Mouse (Mus musculus): Measurements from ENCODE around the gene Nsl1. TPM values are rescaled to one million over a fixed set of nuclear protein-coding genes. Genes with fewer than 3 reads are reported as not detected.
"Not testable (repeated sequence)": the region's sequence is repeated elsewhere in the genome, so short reads cannot be mapped to it uniquely, and the experiment has no call there.

Nsl1 gene
- total RNA-seq (2021): under 1 TPM; 0.23 to 0.56 TPM
- long read RNA-seq, experiment 1, full-length matches to known transcripts: 3 of 3 reads
- long read RNA-seq, experiment 1, partial matches to known transcripts: 0 of 3 reads
- long read RNA-seq, experiment 1, other reads (novel, unspliced or antisense): 0 of 3 reads
- long read RNA-seq, experiment 2: 0 reads

DNA sequence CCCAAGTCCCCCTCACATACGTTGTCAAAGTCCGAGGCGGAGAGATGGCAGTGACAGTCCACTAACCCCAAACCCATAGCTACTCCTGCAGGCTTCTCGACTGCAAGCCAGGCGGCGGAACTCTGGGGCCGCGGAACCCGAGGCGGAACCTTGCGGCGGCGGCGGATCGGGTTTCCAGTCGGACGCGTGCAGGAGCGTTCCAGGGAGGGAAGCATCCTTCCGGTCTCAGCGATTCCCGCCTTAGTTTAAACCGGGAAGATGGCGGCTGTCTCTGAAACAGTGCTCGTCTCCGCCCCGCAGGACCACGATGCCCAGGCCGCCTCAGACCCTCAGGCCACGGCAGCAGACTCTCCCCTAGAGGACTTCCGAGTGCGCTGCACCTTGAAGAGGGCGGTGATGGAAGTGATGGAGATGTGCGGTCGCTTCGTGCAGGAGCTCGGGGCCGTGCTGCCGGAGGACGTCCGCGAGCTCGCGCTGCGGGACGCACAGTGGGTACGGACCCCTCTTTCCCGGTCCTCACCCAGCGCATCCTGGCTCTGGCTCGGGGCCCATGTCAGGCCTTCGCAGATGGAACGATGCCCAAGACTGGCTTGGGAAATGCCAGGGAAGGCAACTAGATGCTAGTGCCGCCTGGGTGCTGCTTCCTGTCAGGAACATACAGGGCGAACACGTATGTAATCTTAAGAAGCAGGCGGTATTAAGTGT lies at the start of gene Nsl1, which contains the start of gene Tatdn3:
Gene Nsl1 (plus strand): TSS at position 232 of the 705 bp plus-strand sequence.
Gene Tatdn3 (minus strand): TSS at position 152 of the 705 bp plus-strand sequence.
- peak; percentile 93 to 94 for DNase-seq (ENCODE audit: low spot score in 2 of 2)

DNA sequence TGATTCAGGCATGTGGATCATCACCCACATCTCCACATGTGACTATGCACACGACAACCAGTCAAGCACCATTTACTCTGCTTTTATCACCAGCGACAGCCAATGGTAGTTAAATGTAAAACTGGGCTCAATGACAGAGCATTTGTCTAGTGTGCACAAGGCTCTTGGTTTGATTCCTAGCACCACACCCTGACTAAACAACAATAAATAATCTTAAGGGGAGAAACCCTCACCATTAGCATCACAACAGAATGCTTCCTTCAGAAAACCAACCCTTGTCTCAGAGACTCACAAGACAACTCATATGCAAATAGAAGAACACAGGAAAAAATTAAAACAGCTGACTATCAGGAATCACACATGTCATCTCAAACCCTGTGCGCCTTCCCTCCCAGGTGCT lies 48.5 kb upstream of the Nsl1 start:
- DNase-seq (ENCODE audit: low spot score in 2 of 2): no peak

DNA sequence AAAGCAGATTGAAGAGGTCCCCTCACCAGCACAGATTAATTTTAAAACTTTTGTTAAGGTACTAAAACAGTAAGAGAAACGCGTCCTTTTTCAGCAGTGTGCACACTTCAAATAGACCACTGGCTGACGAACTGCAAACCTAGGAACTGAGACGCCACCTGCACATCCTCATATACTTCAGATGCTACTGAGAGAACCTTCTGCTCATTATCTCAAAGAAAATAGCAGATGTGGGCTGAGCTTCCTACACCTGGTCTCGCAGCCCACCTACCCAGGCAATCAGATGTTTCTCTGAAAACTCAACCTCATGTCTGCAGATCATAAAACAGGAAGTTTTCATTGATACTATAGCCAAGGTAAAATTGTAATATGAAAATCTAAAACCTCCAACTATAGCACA lies 43.0 kb upstream of the Nsl1 start:
- no peak for DNase-seq (ENCODE audit: low spot score in 2 of 2)

DNA sequence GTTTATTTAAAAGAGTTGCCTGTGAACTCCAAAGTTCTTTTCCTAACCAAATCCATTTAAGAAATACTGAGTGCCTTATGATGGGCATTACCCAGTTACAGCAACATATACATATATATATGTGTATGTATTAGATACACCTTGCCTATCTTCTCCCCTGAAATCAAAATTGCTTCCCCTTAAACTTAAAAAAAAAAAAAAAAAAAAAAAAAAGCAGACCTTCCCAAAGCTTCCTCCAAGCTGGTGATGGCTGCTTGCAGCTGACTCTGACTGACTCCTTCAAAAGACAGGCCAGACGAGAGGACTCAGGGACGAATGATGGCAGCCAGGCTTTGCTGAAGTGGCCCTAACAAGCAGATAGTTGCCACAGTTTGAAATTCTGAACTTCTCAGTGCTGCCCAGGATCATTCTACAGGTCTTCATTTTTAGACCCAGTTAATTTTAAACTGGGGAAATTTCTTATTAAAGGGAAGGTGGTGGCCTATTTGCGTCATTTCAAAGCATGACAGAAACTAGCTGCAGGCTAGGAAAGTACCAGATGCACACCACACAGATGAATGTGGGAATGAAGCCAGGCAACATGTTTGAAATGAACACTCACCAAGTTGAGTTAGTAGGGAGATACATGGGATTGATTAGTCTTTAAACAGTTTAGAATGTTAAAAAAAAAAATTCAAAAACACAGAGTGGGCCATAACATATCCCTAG lies 42.4 kb upstream of the Nsl1 start:
- DNase-seq (ENCODE audit: low spot score in 2 of 2): no peak

DNA sequence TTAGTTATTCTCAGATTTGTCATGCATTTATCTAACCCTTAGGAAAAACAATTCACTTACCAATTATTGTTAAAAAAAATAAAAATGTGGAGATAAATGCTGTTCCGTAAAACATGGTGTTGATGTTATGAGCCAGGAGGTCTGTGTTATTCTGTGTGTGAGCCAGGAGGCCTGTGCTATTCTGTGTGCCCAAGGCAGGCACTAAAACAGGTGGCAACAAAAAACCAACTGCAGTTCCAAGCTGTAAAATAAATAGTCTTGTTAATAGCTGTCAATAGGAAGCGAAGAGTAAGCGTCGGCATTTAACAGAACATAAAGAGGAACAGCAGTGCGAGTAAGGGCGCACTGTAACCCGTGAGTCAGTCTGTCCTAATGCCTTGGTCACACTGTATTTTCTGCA lies 41.8 kb upstream of the Nsl1 start:
- no peak for DNase-seq (ENCODE audit: low spot score in 2 of 2)

DNA sequence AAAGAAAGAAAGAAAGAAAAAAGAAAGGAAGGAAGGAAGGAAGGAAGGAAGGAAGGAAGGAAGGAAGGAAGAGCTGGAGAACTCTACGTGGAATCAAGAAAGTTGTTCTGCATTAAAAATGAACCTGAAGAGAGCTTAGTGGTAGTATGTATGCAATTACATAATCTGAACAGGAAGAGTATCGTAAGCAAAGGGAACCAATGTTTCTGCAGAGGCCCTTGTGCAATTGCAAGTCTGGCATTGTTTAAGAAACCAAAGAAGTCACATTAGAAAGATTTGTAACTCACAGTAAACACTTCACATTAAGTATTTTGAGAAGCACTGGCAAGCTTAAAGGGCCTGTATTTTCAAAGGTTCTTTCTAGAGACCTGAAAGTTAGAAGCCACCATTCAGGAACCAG lies 39.7 kb upstream of the Nsl1 start:
- no peak for DNase-seq (ENCODE audit: low spot score in 2 of 2)

DNA sequence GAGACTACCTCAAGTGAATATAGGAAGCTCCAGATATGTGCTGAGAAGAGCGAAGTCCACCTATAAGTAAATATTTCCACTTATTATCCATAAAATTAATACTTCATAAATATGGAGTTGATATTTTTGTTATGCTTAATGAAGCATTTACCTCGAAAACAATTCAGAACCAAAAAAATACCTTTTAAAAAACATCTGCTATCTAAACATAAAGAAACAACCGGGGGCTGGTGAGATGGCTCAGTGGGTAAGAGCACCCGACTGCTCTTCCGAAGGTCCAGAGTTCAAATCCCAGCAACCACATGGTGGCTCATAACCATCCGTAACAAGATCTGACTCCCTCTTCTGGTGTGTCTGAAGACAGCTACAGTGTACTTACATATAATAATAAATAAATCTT lies 39.0 kb upstream of the Nsl1 start:
- not testable (repeated sequence) for DNase-seq (ENCODE audit: low spot score in 2 of 2)

DNA sequence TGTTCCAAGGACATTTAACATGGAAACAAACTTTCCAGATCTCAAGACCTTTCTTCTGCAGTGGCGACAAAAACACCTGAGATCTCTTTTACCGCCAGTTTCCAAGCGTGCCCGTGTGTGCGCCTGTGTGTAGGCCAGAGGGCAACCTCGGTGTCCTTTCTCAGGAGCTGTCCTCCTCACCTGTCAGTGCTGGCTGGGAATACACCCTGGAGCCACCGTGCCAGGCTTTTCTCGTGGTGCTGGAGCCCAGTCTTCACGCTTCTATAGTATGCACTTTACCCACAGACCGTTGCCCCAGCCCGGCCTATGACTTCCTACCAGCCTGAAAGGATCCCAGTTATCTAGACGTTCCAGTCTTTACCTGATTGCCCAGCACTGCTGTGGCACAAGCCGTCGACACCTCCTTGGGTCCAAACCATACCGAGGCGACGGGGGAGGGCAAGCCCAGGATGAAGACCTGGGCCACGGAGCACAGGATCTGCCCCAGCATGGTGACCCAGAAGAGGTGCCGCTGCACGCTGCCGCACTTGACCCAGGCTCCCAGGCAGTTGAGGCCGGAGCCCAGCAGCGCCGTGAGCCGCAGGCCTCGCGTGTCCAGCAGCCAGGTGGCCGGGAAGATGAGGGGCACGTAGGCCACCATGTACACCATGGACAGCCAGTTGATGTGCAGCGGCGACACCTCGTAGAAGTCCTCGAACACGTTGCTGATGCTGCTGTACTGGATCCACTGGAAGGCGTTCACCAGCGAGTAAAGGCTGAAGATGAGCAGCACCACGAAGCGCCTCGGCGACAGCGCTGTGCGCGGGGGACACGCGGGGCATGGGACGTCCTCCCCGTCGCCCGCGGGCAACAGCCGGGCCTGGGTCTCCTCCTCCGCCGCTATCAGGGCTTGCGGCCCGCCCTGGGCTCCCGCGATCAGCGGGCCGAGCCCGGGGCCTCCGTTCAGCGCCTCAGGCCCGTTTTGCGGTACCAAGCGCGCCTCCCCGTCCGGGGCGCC lies 37.5 kb upstream of the Nsl1 start:
- peak; percentile 25 to 47 for DNase-seq (ENCODE audit: low spot score in 2 of 2)

DNA sequence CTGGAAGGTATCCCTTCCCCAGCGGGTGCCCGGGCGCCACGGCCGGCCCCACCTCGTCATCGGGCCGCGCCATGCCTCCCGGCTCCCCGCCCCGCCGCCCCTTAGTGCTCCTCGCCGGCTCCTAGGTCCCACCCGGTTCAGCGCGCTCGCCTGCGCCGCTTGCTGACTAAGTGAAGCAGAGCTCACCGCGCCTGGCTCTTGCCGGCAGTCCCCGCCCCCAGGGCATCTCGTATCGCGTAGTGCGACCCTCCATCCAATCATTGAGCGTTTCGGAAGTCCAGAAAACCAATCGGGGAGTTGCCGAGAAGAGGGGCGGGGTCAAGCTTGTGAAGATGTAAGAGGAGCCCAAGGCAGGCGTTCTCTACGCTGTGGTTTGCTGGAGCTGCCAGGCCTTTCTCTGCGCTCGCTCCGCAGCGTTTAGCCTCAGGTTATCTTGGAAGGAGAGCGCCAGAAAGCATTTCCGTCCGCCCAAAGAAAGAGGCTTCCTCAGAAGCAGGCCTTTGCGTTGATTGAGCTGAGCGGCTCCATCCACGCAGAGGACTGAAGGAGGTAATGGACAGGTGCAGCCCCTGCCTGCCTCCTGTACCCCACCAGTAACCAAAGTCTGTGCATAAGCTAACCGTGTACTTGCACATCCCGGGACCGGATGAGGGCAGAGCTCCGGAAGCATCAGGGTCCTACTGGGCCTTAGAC lies 36.6 kb upstream of the Nsl1 start, which contains the start of gene Flvcr1:
Gene Flvcr1 (minus strand): TSS at position 138 of the 693 bp plus-strand sequence.
- DNase-seq (ENCODE audit: low spot score in 2 of 2): peak; percentile 96 to 98

DNA sequence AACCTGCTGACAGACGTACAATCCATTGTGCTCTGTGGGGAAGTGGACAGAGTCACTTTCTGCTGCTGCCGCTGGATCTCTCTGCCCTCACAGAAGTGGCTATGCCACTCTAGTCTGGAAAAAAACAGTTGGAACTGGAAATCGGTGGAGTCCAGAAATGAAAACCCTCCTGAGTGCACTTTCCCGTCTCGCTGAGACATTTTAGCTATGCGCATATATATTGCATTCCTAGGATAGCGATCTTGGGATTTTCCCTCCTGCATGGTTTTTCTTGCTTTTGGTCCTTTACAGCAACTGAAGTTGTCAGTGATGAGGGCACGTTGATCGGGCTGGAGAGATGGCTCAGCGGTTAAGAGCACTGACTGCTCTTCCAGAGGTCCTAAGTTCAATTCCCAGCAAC lies 32.6 kb upstream of the Nsl1 start:
- no peak for DNase-seq (ENCODE audit: low spot score in 2 of 2)

DNA sequence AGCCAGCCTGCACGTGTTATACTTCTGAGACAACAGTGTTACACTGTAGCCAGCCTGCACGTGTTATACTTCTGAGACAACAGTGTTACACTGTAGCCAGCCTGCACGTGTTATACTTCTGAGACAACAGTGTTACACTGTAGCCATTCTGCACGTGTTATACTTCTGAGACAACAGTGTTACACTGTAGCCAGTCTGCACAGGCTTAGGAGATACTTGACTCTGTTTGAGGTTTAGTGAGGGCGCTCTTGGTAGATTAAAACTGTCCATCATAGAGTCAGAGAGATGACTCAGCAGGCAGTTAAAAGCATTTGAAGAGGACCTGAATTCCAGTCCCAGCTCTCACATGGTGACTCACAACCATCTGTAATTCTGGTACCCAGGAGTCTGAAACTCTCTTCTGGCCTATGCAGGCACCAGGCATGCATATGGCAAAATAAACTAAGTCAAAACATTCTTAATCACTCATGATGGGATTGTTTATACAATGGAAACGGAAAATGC lies 31.8 kb upstream of the Nsl1 start:
- not testable (repeated sequence) for DNase-seq (ENCODE audit: low spot score in 2 of 2)

DNA sequence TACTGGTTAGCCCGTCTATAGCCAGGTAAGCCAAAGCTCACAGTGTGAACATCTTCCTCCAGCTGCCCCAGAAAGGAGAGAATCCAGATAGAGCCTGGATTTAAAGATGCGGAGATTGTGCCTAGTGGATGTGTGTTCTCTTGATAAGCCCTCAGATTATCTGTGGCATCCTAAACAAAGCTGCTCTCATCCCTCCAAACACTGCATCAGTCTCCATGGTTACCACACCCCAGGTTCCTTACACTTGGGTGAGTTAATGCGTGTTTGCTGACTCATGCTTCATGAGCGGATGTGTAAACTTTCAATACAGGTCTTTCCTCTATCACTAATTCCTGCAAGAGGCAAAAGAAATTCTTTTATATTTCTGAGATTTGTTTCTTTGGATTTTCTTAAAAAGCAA lies 27.2 kb upstream of the Nsl1 start:
- DNase-seq (ENCODE audit: low spot score in 2 of 2): peak in 1 of 2 experiments; percentile 9

DNA sequence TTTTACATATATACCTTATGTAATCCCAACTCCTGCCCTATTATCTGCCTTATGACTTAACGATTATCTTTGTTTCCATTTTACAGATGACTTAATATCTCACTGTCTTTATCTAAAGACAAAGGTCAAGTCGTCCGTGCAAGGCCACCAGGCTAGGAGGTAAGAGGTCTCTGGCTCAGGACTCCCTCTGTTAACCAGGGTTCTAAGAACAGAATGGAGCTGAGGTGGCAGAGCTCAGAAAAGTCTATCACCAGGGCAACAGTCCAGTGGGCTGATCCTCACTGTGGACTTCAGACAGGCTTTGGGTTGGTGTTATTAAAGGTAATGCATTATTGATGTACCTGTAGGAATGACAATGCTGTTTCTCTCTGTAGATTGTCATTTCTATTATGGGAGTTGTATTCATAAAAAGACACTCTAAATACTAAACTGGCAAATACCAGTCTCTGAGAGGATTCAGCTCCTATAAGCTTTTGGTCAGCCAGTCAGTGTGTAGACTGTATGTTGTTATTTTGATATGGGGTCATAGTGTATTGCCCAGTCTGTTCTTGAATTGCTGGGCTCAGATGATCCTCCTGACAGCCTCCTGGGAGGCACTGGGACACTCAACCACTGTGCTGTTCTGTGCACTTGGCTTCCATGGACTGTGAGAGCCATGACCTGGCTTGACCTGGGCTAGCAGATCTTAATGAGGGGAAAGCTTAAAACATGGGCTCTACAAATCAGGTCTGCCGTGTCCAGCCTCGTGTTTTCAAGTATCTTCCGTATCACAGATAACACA lies 26.1 kb upstream of the Nsl1 start, which contains the start of gene Spata45:
Gene Spata45 (plus strand): TSS at position 86 of the 781 bp plus-strand sequence.
- no peak for DNase-seq (ENCODE audit: low spot score in 2 of 2)

DNA sequence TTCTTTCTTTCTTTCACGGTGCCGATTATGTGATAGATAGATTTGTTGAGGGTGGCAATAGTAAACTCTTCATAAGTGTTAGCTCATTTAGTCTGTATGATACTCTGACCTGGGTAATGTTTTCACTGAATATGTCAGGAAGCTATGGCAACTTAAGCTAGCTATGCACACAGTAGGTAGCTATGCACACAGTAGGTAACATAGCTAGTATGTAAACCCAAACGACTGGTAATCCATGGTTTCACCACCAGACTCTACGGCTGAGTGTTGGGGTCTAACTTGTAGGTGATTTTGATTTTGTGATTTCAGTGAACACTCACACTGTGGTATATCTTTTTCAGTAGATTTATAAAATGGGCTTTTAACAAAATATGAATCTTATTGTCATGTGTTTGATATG lies 24.8 kb upstream of the Nsl1 start:
- DNase-seq (ENCODE audit: low spot score in 2 of 2): no peak

DNA sequence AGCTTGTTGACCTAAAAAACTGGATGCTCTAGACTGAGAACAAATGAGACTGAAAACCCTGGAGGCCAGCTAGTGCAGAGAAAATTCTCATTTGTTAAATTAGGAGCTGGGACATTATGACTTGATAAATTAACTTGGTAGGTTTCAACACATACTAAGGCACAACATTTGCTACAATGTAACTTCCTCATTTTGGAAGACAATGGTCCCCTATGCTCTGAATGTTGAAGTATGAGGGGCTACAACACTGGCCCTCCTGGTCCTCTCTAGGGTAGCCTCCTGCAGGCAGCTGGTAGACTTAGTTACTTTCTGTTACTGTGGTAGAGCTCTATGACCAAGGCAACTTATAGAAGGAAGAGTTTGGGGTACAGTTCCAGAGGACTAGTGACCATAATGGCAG lies 21.5 kb upstream of the Nsl1 start:
- no peak for DNase-seq (ENCODE audit: low spot score in 2 of 2)

DNA sequence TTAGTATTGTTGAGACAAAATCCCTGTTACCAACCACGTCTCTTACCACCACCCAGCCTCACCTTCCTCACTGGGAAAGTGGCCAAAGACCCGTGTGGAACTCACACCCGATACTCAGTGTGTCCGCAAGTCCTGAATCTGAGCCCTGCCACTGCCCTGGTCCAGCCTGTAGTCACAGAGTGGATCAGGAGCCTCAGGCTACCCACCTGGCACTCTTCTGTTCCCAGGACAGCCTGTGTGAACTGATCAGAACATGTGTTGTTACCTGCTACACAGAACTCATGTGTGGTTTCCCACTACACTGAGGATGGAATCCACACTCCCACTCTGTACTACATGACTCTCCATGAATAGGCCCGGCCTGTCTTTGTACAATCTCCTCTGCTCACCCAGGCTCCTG lies 20.7 kb upstream of the Nsl1 start:
- DNase-seq (ENCODE audit: low spot score in 2 of 2): no peak

DNA sequence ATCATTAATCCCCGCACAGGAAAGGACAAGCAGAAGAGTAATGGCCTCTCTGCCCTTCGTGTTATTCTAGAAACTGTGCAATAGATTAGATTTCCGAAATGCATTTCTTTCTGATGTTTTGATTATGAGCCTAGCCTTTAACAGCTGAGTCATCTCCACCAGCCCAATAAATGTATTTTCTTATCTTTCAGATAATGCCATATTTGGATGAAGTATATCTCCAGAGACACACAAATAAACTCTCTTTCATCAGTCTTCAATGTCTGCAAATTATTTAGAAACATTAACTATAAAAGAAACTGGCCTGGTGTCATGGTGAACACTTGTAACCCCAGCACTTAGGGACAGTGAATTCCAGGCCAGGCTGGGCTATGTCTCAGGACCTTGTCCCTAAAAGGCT lies 20.1 kb upstream of the Nsl1 start:
- DNase-seq (ENCODE audit: low spot score in 2 of 2): no peak

DNA sequence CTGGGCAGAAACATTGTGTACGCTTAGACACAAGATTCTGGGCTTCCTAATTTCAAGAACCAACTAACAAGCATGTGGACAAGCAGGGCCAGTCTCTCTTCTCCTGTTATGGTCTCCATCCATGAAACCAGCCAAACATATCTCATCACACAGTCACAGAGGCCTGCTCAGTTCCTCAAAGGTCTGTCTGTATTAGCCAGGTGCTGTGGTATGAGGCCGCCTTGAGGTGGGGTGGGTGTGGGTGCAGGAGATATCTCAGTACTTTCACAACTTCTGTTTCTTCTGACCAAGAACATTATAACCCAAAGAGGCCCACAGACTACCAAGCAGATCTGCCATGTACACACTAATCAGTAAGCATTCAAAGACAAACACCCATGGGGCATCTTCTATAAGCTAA lies 17.5 kb upstream of the Nsl1 start:
- DNase-seq (ENCODE audit: low spot score in 2 of 2): no peak

DNA sequence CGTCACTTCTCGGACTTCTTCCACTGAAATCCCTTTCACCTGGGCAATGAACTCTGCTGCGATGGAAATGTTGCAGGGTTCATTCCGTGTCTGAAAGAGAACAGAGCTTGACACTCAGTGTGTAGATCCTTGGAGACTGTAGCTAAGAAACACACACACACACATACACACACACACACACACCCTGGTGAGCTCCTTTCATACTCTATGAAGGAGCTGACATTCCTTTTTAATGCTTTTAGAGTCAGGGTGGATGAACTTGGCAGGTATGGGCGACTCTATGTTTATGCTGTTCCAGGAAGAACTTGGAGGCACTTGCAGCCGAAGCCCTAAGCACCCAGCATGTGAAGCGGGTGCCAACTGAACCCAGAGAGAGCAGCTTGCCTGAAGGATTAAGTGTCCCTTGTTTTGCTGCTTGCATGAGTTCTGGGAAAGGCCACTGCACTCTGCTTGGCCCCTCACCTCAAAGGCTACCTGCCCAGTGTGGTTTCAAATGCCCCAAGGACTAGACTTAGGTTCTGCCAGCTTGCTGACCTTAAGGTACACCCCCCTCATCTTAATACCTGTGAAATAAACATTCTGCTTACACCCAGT lies 16.5 kb upstream of the Nsl1 start:
- no peak for DNase-seq (ENCODE audit: low spot score in 2 of 2)
